Mouse (Mus musculus) cerebellum, adult 2 months (tissue): ENCODE data around the gene Mmp15.

ENCODE experiments used
- CTCF ChIP-seq: fragments of 200-500 bp; IDR thresholded peaks from 2 replicates; pipeline ENCODE4 v1.5.1; 2011; ENCODE audit warnings: low read depth, mild to moderate bottlenecking, control low read depth, low read length, moderate library complexity, borderline replicate concordance; ENCODE audit not compliant: insufficient read depth
- POLR2A ChIP-seq: fragments of 200-500 bp; IDR thresholded peaks from 2 replicates; pipeline ENCODE4 v1.6.1; 2011; ENCODE audit warnings: low read length, control low read depth, borderline replicate concordance; ENCODE audit not compliant: insufficient read depth

- TF ChIP-seq CTCF (no peak), POLR2A (no peak)
These were observed at the start of gene Mmp15 for GRCm38 (mm10) chr8:95352151-95352870.
